Mouse (Mus musculus) heart, embryonic 12.5 days (tissue): ENCODE data around the gene Tex52. TPM values are rescaled to one million over a fixed set of nuclear protein-coding genes. Genes with fewer than 3 reads are reported as not detected.
"Not testable (repeated sequence)": the region's sequence is repeated elsewhere in the genome, so short reads cannot be mapped to it uniquely, and the experiment has no call there.

ENCODE experiments used
- ATAC-seq: fragments of 200-750 bp; cut with Nextera tagmentation; 2 replicates; pipeline ENCODE4 v1.8.0; 2017; ENCODE audit warnings: moderate TSS enrichment, moderate library complexity; ENCODE audit not compliant: insufficient number of reproducible peaks, low FRiP score
- H3K27ac ChIP-seq: fragments of 300-500 bp; sonication (generic); 2 replicates; pipeline ENCODE4 v1.5.1; 2016; ENCODE audit warnings: mild to moderate bottlenecking, moderate library complexity; ENCODE audit not compliant: poor library complexity, severe bottlenecking
- H3K27me3 ChIP-seq: fragments of 300-500 bp; sonication (generic); replicated peaks from 2 replicates; pipeline ENCODE4 v1.6.1; 2016; ENCODE audit warnings: mild to moderate bottlenecking, moderate library complexity
- H3K36me3 ChIP-seq: fragments of 300-500 bp; sonication (generic); 2 replicates; pipeline ENCODE4 v1.6.1; 2016; ENCODE audit warnings: mild to moderate bottlenecking, moderate library complexity
- H3K4me1 ChIP-seq: fragments of 300-500 bp; sonication (generic); replicated peaks from 2 replicates; pipeline ENCODE4 v1.6.1; 2016; ENCODE audit warnings: mild to moderate bottlenecking
- H3K4me2 ChIP-seq: fragments of 300-500 bp; sonication (generic); 2 replicates; pipeline ENCODE4 v1.6.1; 2016; ENCODE audit warnings: mild to moderate bottlenecking, moderate library complexity
- H3K4me3 ChIP-seq: fragments of 300-500 bp; sonication (generic); 2 replicates; pipeline ENCODE4 v1.5.1; 2016; ENCODE audit warnings: mild to moderate bottlenecking
- H3K9ac ChIP-seq: fragments of 300-500 bp; sonication (generic); 2 replicates; pipeline ENCODE4 v1.6.1; 2016; ENCODE audit warnings: mild to moderate bottlenecking, moderate library complexity
- H3K9me3 ChIP-seq: fragments of 300-500 bp; sonication (generic); replicated peaks from 2 replicates; pipeline ENCODE4 v1.6.1; 2016; ENCODE audit warnings: mild to moderate bottlenecking, moderate library complexity
- WGBS: fragments of 180-500 bp; shearing (Covaris S2); methylation state at CpG from one replicate; pipeline ENCODE4 v1.1.7; 2016; 5-methylcytosine and 5-hydroxymethylcytosine counted together
- polyA plus RNA-seq: library from polyadenylated mRNA; unstranded; fragments of >200 nt; fragmentation: Nextera tagmentation; extraction: Ambion mirVana; gene quantifications from 2 replicates; pipeline ENCODE4 v1.2.1, GENCODE M21; 2016

Tex52 gene
- polyA plus RNA-seq, 1 experiment from 2014 or later = 0.19 TPM

DNA sequence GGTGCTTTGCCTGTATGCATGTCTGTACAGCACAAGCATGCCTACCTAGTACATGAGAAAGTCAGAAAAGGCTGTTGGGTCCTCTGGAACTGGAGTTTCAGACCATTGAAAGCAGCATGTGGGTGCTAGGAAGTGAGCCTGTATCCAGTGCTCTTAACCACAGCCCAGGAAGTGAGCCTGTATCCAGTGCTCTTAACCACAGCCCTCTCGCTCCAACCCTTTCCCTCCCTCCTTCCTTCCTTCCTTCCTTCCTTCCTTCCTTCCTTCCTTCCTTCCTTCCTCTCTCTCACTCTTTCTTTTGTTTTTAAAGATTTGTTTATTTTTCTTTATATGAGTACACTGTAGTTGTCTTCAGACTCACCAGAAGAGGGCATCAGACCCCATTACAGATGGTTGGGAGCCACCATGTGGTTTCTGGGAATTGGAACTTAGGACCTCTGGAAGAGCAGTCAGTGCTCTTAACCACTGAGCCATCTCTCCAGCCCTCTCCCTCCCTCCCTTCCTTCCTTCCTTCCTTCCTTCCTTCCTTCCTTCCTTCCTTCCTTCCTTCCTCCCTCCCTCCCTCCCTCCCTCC, 5.4 kb downstream of the Tex52 start:
- not testable (repeated sequence) for H3K4me2 ChIP-seq, H3K9ac ChIP-seq, H3K4me3 ChIP-seq, H3K27ac ChIP-seq, H3K27me3 ChIP-seq, H3K4me1 ChIP-seq, ATAC-seq, H3K9me3 ChIP-seq
- WGBS = 58% methylated on average over 1 of the region's 1 CpGs
- H3K36me3 ChIP-seq = peaks cover 11% of the 10 kb centered on the region

DNA sequence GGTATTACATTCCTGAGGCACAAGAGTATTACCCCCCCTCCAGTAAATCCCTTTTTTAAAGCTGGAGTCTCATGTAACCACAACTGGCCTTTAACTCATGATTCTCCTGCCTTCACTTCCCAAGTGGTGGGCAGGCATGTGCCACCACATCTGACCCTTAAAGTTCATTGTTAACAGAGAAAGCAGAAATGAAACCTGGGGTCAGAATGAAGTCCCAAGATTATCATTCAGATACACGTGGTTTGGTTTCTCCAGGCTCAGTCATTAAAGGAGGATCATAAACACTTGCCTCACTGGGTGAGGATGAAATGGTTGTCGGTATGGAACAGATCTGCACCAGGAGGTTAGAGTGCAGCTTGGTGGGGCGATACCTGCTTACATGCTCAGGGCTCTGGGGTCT, 6.0 kb downstream of the Tex52 start:
- Histone ChIP-seq H3K4me3 (no peak overlapping the region), H3K27me3 (no peaks in the 10 kb centered on the region), H3K4me2 (no peak overlapping the region), H3K9me3 (no peaks in the 10 kb centered on the region), H3K9ac (no peak overlapping the region), H3K36me3 (peaks cover 9% of the 10 kb centered on the region), H3K27ac (no peak overlapping the region), H3K4me1 (no peaks in the 10 kb centered on the region)
- WGBS = 75% methylated on average over 3 of the region's 3 CpGs
- ATAC-seq = no peak

DNA sequence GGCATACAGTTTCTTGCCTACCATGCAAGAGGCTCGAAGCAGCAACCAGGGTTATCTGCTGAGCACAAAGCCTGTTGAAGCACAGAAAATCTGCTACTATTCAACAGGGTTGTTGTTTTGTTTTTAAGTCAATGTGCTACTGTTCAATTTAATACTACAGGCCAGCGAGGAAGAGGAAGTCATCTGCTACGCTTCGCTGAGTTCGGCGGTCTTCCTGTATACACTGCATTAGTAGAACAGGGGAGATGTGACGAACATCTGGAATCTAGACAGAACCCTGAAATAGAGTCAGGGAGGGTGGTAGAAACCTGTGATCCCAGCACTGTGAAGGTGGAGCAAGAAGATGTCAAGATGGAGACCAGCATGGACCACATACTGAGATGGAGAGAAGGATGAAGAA, 8.5 kb downstream of the Tex52 start:
- no peak overlapping the region for H3K9ac ChIP-seq
- no peak overlapping the region for H3K4me3 ChIP-seq
- H3K36me3 ChIP-seq = no peaks in the 10 kb centered on the region
- no peak for ATAC-seq
- no peaks in the 10 kb centered on the region for H3K9me3 ChIP-seq
- H3K27ac ChIP-seq = no peak overlapping the region
- H3K27me3 ChIP-seq = no peaks in the 10 kb centered on the region
- no peaks in the 10 kb centered on the region for H3K4me1 ChIP-seq
- WGBS = 85% methylated on average over 7 of the region's 7 CpGs
- H3K4me2 ChIP-seq = no peak overlapping the region

DNA sequence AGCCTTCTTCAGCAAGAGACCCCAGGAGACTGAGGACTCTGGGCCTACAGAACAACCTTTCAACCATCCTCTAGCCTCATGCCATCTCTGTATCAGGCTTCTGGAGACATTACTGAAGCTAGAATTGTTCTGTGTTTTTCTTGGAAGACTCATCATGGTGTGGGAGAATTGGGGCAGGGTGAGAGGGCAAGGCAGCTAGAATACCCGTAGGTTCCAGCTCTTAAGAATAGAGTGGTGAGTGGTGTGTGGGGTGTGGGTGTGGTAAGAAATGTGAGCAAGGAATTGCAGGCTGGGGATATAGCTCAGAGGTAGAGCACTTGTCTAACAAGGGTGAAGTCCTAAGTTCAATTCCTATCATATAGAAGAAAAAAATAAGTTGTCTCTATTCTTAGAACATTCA, 9.8 kb downstream of the Tex52 start:
- no peaks in the 10 kb centered on the region for H3K4me1 ChIP-seq
- H3K9me3 ChIP-seq = no peaks in the 10 kb centered on the region
- no peak overlapping the region for H3K4me2 ChIP-seq
- no peak overlapping the region for H3K4me3 ChIP-seq
- H3K36me3 ChIP-seq = no peaks in the 10 kb centered on the region
- ATAC-seq = no peak
- H3K27me3 ChIP-seq = no peaks in the 10 kb centered on the region
- H3K27ac ChIP-seq = no peak overlapping the region
- no peak overlapping the region for H3K9ac ChIP-seq
- 62% methylated on average over 1 of the region's 1 CpGs for WGBS

DNA sequence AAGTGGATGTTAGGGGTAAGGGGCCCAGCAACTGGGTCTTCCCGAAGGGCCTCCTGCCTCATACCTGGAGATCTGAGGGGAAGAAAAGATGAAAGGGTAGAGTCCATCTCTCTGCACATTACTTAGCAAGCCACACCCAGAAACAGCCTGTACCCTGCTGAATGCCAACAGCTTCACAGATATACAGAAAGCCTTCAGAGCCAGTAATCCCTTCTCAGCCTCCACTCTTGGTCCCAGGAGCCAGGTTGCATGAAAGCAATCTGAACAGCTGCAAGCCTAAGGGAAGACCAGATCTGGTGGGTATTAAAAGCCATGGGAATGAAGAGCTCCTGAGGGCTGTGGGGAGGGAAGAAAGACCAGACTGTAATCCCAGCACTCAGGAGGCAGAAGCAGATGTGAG, 13.9 kb downstream of the Tex52 start:
- no peaks in the 10 kb centered on the region for H3K36me3 ChIP-seq
- 77% methylated on average over 1 of the region's 1 CpGs for WGBS
- H3K4me1 ChIP-seq = 0 out of 2 replicates have a peak, but pooled peaks cover 2% of the 10 kb centered on the region
- no peak overlapping the region for H3K4me2 ChIP-seq
- no peak overlapping the region for H3K9ac ChIP-seq
- H3K27ac ChIP-seq = no peak overlapping the region
- no peaks in the 10 kb centered on the region for H3K27me3 ChIP-seq
- no peak for ATAC-seq
- no peak overlapping the region for H3K4me3 ChIP-seq
- no peaks in the 10 kb centered on the region for H3K9me3 ChIP-seq

DNA sequence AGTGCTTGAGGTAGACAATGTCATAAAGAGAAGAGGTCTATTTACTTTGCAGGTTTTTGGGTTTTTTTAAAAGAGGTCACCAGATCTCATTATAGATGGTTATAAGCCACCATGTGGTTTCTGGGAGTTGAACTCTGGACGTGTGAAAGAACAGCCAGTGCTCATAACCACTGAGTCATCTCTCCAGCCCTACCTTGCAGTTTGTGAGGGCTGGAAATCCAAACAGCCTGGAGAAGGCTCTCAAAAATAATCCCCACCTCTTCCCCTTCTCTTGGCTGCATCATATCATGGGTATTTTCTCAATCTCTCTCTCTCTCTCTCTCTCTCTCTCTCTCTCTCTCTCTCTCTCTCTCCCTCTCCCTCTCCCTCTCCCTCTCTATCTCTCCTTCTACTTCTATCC, 15.4 kb downstream of the Tex52 start:
- Histone ChIP-seq H3K9me3 (no peaks in the 10 kb centered on the region), H3K4me1 (0 out of 2 replicates have a peak, but pooled peaks cover 2% of the 10 kb centered on the region), H3K27me3 (no peaks in the 10 kb centered on the region), H3K36me3 (no peaks in the 10 kb centered on the region), H3K27ac (no peak overlapping the region), H3K4me2 (no peak overlapping the region), H3K9ac (no peak overlapping the region), H3K4me3 (no peak overlapping the region)
- 59% methylated on average over 1 of the region's 1 CpGs for WGBS
- no peak for ATAC-seq

DNA sequence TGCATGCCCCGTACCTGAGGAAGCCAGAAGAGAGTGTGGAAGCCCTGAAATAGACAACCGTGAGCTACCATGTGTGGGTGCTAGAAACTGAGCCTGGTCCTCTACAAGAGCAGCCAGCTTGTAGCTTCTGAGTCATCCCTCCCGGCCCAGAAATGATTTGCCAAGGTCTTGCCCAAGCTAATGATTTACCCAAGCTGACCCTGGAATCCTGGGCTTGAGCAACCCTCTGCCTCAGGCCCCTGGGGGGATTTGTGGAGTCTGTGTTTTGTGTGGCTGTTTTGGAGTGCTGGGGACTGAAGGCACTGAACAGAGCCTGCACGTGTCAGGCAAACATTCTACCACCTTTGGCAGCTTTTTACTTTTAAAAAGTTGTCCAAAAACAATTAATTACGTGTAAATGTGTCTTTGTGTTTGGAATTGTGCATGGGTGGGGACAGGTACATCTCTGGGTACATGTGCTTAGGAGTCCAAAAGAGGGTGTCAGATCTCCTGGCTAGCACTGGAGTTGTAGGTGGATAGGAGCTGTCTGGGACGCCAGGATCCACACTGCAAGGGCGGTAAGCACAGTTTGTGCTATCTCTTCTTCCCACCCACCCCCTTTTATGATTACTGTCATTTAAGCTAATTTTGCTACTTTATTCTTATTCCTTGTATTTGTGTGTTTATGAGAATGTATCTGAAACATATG, 22.5 kb downstream of the Tex52 start:
- H3K27ac ChIP-seq = no peak overlapping the region
- WGBS = 73% methylated on average over 7 of the region's 7 CpGs
- H3K4me1 ChIP-seq = peaks cover 12% of the 10 kb centered on the region
- H3K9me3 ChIP-seq = no peaks in the 10 kb centered on the region
- no peak overlapping the region for H3K4me2 ChIP-seq
- no peak overlapping the region for H3K4me3 ChIP-seq
- H3K36me3 ChIP-seq = no peaks in the 10 kb centered on the region
- no peak for ATAC-seq
- no peak overlapping the region for H3K9ac ChIP-seq
- no peaks in the 10 kb centered on the region for H3K27me3 ChIP-seq

DNA sequence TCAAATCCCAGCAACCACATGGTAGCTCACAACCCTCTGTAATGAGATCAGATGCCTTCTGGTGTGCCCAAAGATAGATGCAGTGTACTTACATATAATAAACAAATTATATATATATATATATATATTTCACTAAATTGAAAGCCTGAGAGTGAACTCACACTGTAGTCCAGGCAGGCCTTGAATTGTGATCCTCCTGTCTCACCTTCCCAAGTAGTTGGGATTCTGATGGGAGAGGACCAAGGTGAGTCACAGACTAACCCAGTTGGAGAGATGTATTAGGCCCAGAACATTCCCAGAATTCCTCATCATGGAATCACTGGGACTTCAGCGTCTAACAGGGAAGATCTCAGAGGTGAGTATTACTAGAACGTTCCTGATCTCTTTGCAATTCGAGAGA, 23.7 kb downstream of the Tex52 start, which contains the start of gene Nrip2:
Gene Nrip2, plus strand, starts transcription at position 301 of the 400 bp plus-strand sequence.
- Histone ChIP-seq H3K4me3 (peak within 1 kb of the TSS; percentile 4; the same call in 1 of the 2 replicates), H3K9me3 (no peaks in the 10 kb centered on the region), H3K27ac (no peak within 1 kb of the TSS), H3K27me3 (no peaks in the 10 kb centered on the region), H3K36me3 (no peaks in the 10 kb centered on the region), H3K4me1 (peaks cover 10% of the 10 kb centered on the region), H3K4me2 (peak within 1 kb of the TSS; percentile 53), H3K9ac (peak within 1 kb of the TSS; percentile 31)
- ATAC-seq = no peak
- 62% methylated on average over 3 of the region's 3 CpGs for WGBS

DNA sequence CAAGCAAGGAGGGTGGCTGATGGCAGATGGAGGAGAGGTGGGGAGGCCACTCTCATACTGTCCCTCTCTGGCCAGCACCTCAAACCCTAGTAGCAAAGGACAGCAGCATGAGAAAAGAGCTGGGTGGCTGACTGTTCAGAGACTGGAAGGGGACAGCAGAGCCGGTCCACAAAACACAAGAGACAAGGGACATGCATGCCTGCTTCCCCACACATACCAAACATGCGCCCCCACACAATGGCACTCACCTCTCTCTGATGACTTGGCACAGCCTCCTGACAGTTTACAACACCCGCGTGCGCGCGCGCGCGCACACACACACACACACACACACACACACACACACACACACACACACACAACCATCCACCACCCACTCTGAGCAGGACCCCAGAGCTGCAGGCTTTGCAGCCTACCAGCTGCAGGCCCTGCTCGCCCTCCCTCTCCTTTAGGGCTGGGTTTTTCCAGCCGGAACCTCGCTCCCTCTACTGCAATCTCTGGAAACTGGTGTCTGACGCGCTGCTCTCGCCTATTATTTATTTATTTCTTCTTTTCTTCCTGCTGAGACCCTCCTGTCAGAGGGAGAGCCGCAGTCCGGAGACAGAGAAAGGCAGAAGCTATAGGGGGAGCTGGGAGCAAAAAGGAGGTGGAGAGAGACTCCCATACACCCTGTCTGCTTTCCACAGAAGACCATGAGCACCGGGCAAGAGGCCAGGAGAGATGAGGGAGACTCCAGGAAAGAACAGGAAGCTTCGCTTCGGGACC, 24.3 kb downstream of the Tex52 start:
- Histone ChIP-seq H3K27ac (no peak overlapping the region), H3K4me2 (peak overlapping the region; percentile 53), H3K27me3 (no peaks in the 10 kb centered on the region), H3K4me1 (peaks cover 10% of the 10 kb centered on the region), H3K9ac (peak overlapping the region; percentile 31), H3K9me3 (no peaks in the 10 kb centered on the region), H3K4me3 (peak overlapping the region; percentile 4; the same call in 1 of the 2 replicates), H3K36me3 (no peaks in the 10 kb centered on the region)
- 37% methylated on average over 21 of the region's 21 CpGs for WGBS
- ATAC-seq = peak; percentile 67

DNA sequence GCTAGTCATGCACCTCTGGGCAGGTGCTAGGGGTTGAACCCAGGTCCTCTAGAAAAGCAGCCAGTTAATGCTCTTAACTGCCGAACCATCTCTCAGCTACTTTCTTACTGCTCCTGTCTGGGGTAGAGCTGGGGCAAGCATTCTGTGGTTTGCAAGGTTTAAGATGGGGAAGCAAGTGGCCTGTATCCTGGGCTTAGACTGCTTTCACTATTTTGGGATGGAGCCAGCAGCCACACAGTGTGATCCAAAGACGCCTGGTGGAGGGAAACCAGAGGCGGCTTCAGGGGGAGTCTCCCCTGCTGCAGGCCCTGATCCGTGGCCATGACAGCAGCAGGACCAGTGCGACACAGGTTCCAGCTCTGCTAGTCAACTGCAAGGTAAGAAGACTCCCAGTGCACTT, 29.5 kb downstream of the Tex52 start:
- no peak overlapping the region for H3K4me3 ChIP-seq
- no peak for ATAC-seq
- no peak overlapping the region for H3K9ac ChIP-seq
- H3K4me2 ChIP-seq = no peak overlapping the region
- H3K27me3 ChIP-seq = no peaks in the 10 kb centered on the region
- peaks cover 5% of the 10 kb centered on the region for H3K4me1 ChIP-seq
- H3K36me3 ChIP-seq = peaks cover 36% of the 10 kb centered on the region
- 61% methylated on average over 5 of the region's 5 CpGs for WGBS
- H3K9me3 ChIP-seq = no peaks in the 10 kb centered on the region
- H3K27ac ChIP-seq = no peak overlapping the region

DNA sequence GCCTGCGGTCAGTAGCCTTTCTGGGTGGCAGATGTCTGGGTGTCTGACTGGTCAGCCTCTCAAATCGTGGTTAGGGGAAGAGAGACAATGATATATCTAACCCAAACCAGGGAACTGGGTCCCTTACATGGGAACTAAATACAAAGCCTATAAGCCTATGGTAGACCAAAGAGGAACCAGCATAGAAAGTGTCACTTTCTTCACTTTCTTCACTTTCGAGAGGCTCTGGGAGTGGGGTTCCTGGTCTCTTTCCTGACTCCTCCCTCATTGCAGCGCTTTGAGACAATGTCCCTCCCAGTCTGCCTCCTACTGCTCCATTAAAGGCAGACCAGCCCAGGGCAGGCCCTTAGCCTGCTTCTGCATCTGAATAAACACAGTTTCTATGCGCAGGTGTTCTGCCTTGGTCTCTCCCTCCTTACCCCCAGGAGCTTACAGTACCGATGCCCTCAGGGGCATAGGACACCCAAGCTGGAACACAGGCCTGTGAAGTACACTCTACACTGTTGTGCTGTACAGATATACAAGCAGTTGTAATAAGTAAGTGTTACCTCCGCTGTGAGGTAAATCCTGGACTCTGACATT, 33.4 kb downstream of the Tex52 start:
- Histone ChIP-seq H3K4me3 (no peak overlapping the region), H3K4me1 (no peaks in the 10 kb centered on the region), H3K4me2 (no peak overlapping the region), H3K9ac (no peak overlapping the region), H3K36me3 (peaks cover 75% of the 10 kb centered on the region), H3K27me3 (no peaks in the 10 kb centered on the region), H3K27ac (no peak overlapping the region), H3K9me3 (no peaks in the 10 kb centered on the region)
- ATAC-seq = no peak
- WGBS = 86% methylated on average over 7 of the region's 7 CpGs
